ENCODE assay signal across 8 mouse cellular contexts in the genomic region with DNA sequence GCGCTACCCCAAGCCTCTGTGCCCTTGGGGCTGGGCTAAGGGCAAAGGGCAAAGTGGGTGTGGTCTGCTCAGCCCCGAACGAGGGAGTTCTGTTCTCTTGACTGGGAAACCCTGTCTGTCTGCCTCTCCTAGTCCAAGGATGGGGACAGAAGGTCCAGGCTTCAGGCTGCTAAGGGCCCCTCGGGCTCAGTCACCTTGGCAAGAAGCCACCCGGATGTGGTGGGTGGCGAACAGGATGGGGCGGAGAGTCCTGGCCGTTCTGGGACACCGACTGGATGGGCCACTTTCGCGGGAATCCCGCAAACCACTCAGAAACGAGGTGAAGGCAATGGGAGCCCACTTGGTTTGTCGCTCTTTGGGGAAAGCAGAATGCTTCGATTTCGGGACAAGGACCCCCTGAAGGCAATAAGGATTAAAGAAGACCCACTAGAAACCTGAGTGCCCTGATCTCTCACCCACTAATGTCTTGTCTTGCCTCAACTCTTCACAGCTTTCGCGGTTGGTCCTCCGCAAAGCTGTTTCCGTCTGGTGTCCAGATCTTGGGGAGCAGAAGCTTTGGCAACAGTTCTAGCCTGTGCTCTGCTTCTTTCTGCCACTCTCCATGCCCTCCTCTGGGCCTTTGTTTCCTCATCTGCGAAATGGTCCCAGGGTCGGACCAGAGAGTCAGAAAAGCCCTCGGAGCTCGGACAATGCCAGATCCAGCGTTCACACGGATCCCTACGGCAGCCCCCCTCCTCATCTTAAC. TPM values are rescaled to one million over a fixed set of nuclear protein-coding genes. Genes with fewer than 3 reads are reported as not detected.
A peak's percentile ranks its signal among the peaks of the same experiment; 100 is the strongest.
DNase-seq lines count a peak whose midpoint lies in the region; ATAC-seq and TF ChIP-seq lines count a peak whose summit lies in the region.

No protein-coding gene starts in this region.

- TF ChIP-seq EP300 in liver, embryonic 14.5 days (IDR thresholded peaks at IDR 0.05; ENCODE audit: low read depth) = no peak

- peaks cover 28% of the 10 kb centered on the region for H3K27me3 ChIP-seq in liver, embryonic 14.5 days (ENCODE audit: control insufficient read depth, insufficient read depth, low read length)
- H3K27me3 ChIP-seq in neural tube, embryonic 12.5 days (replicated peaks) = peaks cover 5% of the 10 kb centered on the region; the same call in 1 of the 2 replicates

- peak; percentile 20 for DNase-seq in thymus, postnatal 0 days (ENCODE audit: low spot score)
- no peak for DNase-seq in thymus, postnatal 36 days
- peak; percentile 53 to 68 for DNase-seq in cerebellum, postnatal 36 days
- DNase-seq in gastrocnemius, postnatal 36 days = peak; percentile 59 to 81
- DNase-seq in induced T-regulatory cell, adult 2 months (ENCODE audit: low read depth) = peak; percentile 60
- DNase-seq in liver, embryonic 14.5 days (ENCODE audit: low read depth in 3 of 3, low spot score in 3 of 3) = peak in 1 of 3 experiments; percentile 14
- DNase-seq in left cerebral cortex, adult 9 months (ENCODE audit: low spot score in 2 of 2) = no peak

- 2% methylated on average over 27 of the region's 27 CpGs for WGBS in liver, embryonic 14.5 days (ENCODE audit: insufficient replicate concordance)
- 1% methylated on average over 27 of the region's 27 CpGs for WGBS in neural tube, embryonic 12.5 days

- no peak overlapping the region for H3K9ac ChIP-seq in liver, embryonic 14.5 days (replicated peaks)
- peak overlapping the region; percentile 97 for H3K9ac ChIP-seq in neural tube, embryonic 12.5 days

- H3K4me2 ChIP-seq in liver, embryonic 14.5 days (ENCODE audit: low read depth) = peak overlapping the region; percentile 70
- H3K4me2 ChIP-seq in neural tube, embryonic 12.5 days (replicated peaks) = peak overlapping the region; percentile 85

- H3K36me3 ChIP-seq in liver, embryonic 14.5 days (replicated peaks; ENCODE audit: control insufficient read depth, insufficient read depth, low read depth) = no peaks in the 10 kb centered on the region
- H3K36me3 ChIP-seq in neural tube, embryonic 12.5 days = no peaks in the 10 kb centered on the region

- H3K4me3 ChIP-seq in liver, embryonic 14.5 days (ENCODE audit: insufficient read depth in 1 of 2, low read depth in 2 of 2, low read length in 2 of 2) = peak overlapping the region; percentile 23 to 50
- H3K4me3 ChIP-seq in neural tube, embryonic 12.5 days = peak overlapping the region; percentile 98

- no peaks in the 10 kb centered on the region for H3K9me3 ChIP-seq in liver, embryonic 14.5 days (ENCODE audit: control insufficient read depth, low read length)
- H3K9me3 ChIP-seq in neural tube, embryonic 12.5 days = no peaks in the 10 kb centered on the region

- no peak for TF ChIP-seq CTCF in liver, embryonic 14.5 days (IDR thresholded peaks at IDR 0.05; ENCODE audit: low read depth)

- no peak overlapping the region for H3K27ac ChIP-seq in liver, embryonic 14.5 days
- no peak overlapping the region for H3K27ac ChIP-seq in neural tube, embryonic 12.5 days

- intact Hi-C loops in gastrocnemius, postnatal 36 days (cut with DNase I) = loop anchor here (1.0 to 10.0 kb wide), 7 partner anchors 59 to 406 kb away; partner anchors contain the start of gene Thy1

- H3K4me1 ChIP-seq in liver, embryonic 14.5 days (replicated peaks; ENCODE audit: control insufficient read depth in 2 of 2, insufficient read depth in 2 of 2, low read length in 1 of 2) = no peaks in the 10 kb centered on the region
- H3K4me1 ChIP-seq in neural tube, embryonic 12.5 days = peaks cover 45% of the 10 kb centered on the region

- peak; percentile 41 for ATAC-seq in liver, embryonic 14.5 days (ENCODE audit: insufficient read depth)
- no peak for ATAC-seq in neural tube, embryonic 12.5 days (ENCODE audit: low FRiP score, low read depth)

RNA-seq across cellular contexts. Expression of gene Nectin1, which starts 0.7 kb away (rescaled TPM):
- 7.7 and 9.9 TPM in 2 replicates for polyA plus RNA-seq in thymus, postnatal 0 days (2015; fragmentation: Nextera tagmentation; extraction: Ambion mirVana)
- 1 to 10 TPM; 1.8 to 2.3 TPM for total RNA-seq in gastrocnemius, postnatal 36 days (2021)
- 1.2 and 1.5 TPM in 2 replicates for polyA plus RNA-seq in liver, embryonic 14.5 days (2012; rRNA removed)
- 1.1 and 1.5 TPM in 2 replicates for polyA plus RNA-seq in liver, embryonic 14.5 days (2014; fragmentation: Nextera tagmentation; extraction: Ambion mirVana)
- polyA plus RNA-seq in neural tube, embryonic 12.5 days (2016; fragmentation: Nextera tagmentation; extraction: Ambion mirVana) = 15.2 and 15.5 TPM in 2 replicates

Comparison
In these comparisons a context has a peak if more than half of its experiments do, and no peak if none do; other contexts are left out.
1. DNase-seq: peak in thymus, postnatal 0 days (single experiment), cerebellum, postnatal 36 days (2 of 2), gastrocnemius, postnatal 36 days (2 of 2) and induced T-regulatory cell, adult 2 months (single experiment); none in thymus, postnatal 36 days (0 of 2) and left cerebral cortex, adult 9 months (0 of 2).